In genomic region chr4:149858584-149858983, GRCm38 (mm10) we compare ENCODE assay signal across 13 mouse cellular contexts.
DNase-seq lines count a peak whose midpoint lies in the region.
"Had no signal": no experiment of that assay in that cellular context is flagged by ENCODE, and none has a peak within 500 bp of the region (broad histone marks: within the 10 kb centered on the region; RNA-seq: fewer than 3 reads in every experiment).

No protein-coding gene starts in this region.

- peak; percentile 92 for DNase-seq in heart, adult 11 months
- DNase-seq in heart, postnatal 14 days, result no peak
- peak; percentile 79 for DNase-seq in 416B (ENCODE audit: low read depth)
- peak; percentile 56 for DNase-seq in fat pad, adult 2 months (ENCODE audit: extremely low read depth, low read depth, low spot score)
- peak; percentile 59 to 76 for DNase-seq in lung, postnatal 4 days
- no peak for DNase-seq in embryo, embryonic 10.5 days (ENCODE audit: low spot score)
- DNase-seq in ovary, postnatal 36 days (ENCODE audit: low spot score), result no peak
- DNase-seq in c-Kit-positive CD71-positive TER-119-positive erythroid progenitor cells, embryonic 14.5 days (ENCODE audit: low spot score), result no peak
- DNase-seq: cerebellum, postnatal 10 days; kidney, adult 18-20 months; kidney, postnatal 25 days; left cerebral cortex, postnatal 4 days; thymus, postnatal 4 days had no signal

- intact Hi-C loops in heart, postnatal 14 days (cut with DNase I), result no loop called here

Comparison
In these comparisons a context has a peak if more than half of its experiments do, and no peak if none do; other contexts are left out.
1. DNase-seq: peak in heart, adult 11 months (single experiment), 416B (single experiment), fat pad, adult 2 months (single experiment) and lung, postnatal 4 days (2 of 2); none in heart, postnatal 14 days (0 of 2), embryo, embryonic 10.5 days (single experiment), ovary, postnatal 36 days (single experiment) and c-Kit-positive CD71-positive TER-119-positive erythroid progenitor cells, embryonic 14.5 days (single experiment).